Mouse (Mus musculus): ENCODE results near the gene Gk5. TPM values are rescaled to one million over a fixed set of nuclear protein-coding genes. Genes with fewer than 3 reads are reported as not detected.

Gk5 gene
- 1 to 10 TPM; 7.5 TPM for total RNA-seq (2023)

DNA sequence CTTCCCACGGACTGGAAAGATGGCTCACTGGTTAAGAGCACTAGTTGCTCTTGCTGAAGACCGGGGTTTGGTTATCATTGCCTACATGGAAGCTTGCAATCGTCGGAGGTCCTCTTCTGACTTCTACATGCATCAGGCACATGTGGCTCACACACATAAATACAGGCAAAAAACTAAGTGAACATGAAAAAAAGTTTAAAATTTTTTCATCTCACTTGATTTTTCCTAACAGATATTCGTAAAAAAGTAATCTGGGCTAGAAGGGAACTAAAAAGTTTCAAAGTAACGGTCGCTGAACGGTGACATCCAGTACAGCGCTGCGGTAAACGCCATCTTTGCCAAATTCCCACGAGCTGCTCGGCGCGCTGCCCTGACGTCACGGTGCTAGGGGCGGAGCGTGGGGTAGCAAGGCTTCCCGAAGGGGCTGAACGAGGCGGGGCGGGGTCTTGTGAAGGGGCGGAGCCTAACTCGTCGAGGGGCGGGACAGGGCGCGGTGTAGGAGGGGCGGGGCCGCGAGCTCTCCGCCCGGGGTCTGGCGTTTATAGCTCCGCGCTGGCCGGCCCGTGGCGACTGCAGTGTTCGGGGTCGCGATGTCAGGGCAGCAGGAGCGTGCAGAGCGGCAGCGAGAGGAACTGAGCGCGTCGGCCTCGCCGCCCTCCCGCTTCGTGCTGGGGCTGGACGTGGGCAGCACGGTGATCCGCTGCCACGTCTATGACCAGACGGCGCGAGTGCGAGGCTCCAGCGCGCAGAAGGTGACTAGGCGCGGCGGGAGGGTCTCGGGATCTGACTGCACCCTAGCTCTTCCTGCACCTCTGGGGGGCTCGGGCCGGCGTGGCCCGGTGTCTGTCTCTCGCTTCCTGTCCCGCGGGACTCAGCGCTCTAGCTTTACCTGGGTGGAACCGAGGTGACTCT, at the start of gene Gk5:
Gene Gk5 (plus strand): TSS at position 502 of the 912 bp plus-strand sequence.

DNA sequence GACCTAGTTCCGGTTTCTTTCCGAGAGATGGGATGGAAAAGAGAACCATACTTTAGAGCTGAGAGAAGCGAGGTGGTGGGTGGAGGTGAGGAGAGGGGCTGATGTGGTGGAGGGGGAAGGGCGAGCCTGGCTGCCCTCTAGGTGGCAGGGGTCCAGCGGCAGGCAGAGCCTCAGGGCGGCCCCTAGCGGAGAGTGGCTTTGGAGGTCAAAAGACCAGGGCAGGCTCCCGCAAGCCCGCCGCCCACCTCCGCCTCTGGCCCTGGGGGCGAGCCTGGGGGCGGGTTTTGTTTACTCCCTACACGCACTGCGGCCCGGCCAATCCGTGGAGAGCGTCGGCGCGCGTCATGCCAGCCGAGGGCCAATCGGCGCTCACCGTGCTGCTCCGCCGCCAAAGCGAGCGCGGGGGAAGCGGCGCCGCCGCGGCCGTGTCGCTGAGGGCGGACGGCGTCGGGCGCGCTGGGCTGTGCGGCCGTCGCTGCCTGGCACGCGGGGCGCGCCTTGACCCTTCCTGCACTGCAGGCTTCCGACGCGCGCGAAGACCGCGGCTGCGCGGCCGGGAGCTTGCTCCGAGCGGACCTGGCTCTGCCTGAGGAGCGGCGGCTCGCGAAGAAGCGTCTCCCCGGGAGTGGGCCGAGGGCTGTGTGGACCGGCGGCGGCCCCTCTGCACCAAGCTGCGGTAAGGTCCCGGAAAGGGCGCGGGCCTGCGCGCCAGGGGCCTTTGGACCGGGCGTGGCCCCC, 76.9 kb downstream of the Gk5 start, which contains the start of gene Tfdp2:
Gene Tfdp2 (plus strand): TSS at position 391 of the 738 bp plus-strand sequence.

Other genes starting within 250 kb of the Gk5 start
- 10 to 100 TPM; 54.6 to 56.0 TPM for gene Xrn1, start 164.6 kb upstream of the Gk5 start, total RNA-seq (2023)
- 10 to 100 TPM; 15.8 to 17.5 TPM for gene Tfdp2, start 76.9 kb downstream of the Gk5 start, total RNA-seq (2023)
- 100 to 1,000 TPM in 1 of 2 experiments, 10 to 100 TPM in 1; 87.8 to 103 TPM for gene Atp1b3, start 245.1 kb downstream of the Gk5 start, total RNA-seq (2023)

Data from B cell, adult 67 days (primary cell).